Mouse (Mus musculus): ENCODE results near the gene Ranbp3. TPM values are rescaled to one million over a fixed set of nuclear protein-coding genes. Genes with fewer than 3 reads are reported as not detected.

Gene Ranbp3
- polyA plus RNA-seq, 1 experiment from 2014 or later: 119 TPM

GRCm38 (mm10) chr17:56744173-56744572, 71.1 kb downstream of the Ranbp3 start:
- ATAC-seq (ENCODE audit: insufficient read depth, low FRiP score, low TSS enrichment) (no peak), DNase-seq (ENCODE audit: low spot score) (no peak)

GRCm38 (mm10) chr17:56751404-56752072, 78.4 kb downstream of the Ranbp3 start:
- WGBS: 27% methylated on average over 65 of the region's 71 CpGs
- H3K4me3 ChIP-seq (ENCODE audit: low read depth, low read length): peak overlapping the region; percentile 16; the same call in 1 of the 2 replicates
- ATAC-seq (ENCODE audit: insufficient read depth, low FRiP score, low TSS enrichment) (peak; percentile 56; the same call in 1 of the 2 replicates), DNase-seq (ENCODE audit: low spot score) (peak; percentile 83)
- H3K36me3 ChIP-seq (ENCODE audit: control insufficient read depth, insufficient read depth, low read length): no peaks in the 10 kb centered on the region
- H3K27ac ChIP-seq (ENCODE audit: low read depth, low read length): no peak overlapping the region
- peaks cover 55% of the 10 kb centered on the region for H3K27me3 ChIP-seq (ENCODE audit: control insufficient read depth, insufficient read depth, low read length)
- H3K9me3 ChIP-seq (ENCODE audit: control insufficient read depth, low read length): no peaks in the 10 kb centered on the region
- H3K4me2 ChIP-seq (ENCODE audit: low read depth): peak overlapping the region; percentile 27
- no peak overlapping the region; the same call in 1 of the 2 replicates for H3K9ac ChIP-seq (ENCODE audit: low read length)
- no peaks in the 10 kb centered on the region for H3K4me1 ChIP-seq (ENCODE audit: control insufficient read depth, insufficient read depth, low read length)

More at GRCm38 (mm10) chr17:56744173-56744572, 71.1 kb downstream of the Ranbp3 start:
- H3K4me3 ChIP-seq (ENCODE audit: low read depth, low read length): no peak overlapping the region
- H3K27me3 ChIP-seq (ENCODE audit: control insufficient read depth, insufficient read depth, low read length): no peaks in the 10 kb centered on the region
- H3K27ac ChIP-seq (ENCODE audit: low read depth, low read length): no peak overlapping the region
- no peak overlapping the region for H3K9ac ChIP-seq (ENCODE audit: low read length)
- no peaks in the 10 kb centered on the region for H3K4me1 ChIP-seq (ENCODE audit: control insufficient read depth, insufficient read depth, low read length)
- H3K4me2 ChIP-seq (ENCODE audit: low read depth): no peak overlapping the region
- H3K9me3 ChIP-seq (ENCODE audit: control insufficient read depth, low read length): no peaks in the 10 kb centered on the region
- no peaks in the 10 kb centered on the region for H3K36me3 ChIP-seq (ENCODE audit: control insufficient read depth, insufficient read depth, low read length)
- WGBS: 72% methylated on average over 5 of the region's 5 CpGs

GRCm38 (mm10) chr17:56753452-56753851, 80.4 kb downstream of the Ranbp3 start:
- no peak for ATAC-seq (ENCODE audit: insufficient read depth, low FRiP score, low TSS enrichment)
- Histone ChIP-seq H3K27me3 (ENCODE audit: control insufficient read depth, insufficient read depth, low read length) (peaks cover 67% of the 10 kb centered on the region), H3K4me2 (ENCODE audit: low read depth) (no peak overlapping the region), H3K9me3 (ENCODE audit: control insufficient read depth, low read length) (no peaks in the 10 kb centered on the region), H3K36me3 (ENCODE audit: control insufficient read depth, insufficient read depth, low read length) (no peaks in the 10 kb centered on the region), H3K9ac (ENCODE audit: low read length) (no peak overlapping the region), H3K4me1 (ENCODE audit: control insufficient read depth, insufficient read depth, low read length) (peaks cover 11% of the 10 kb centered on the region), H3K4me3 (ENCODE audit: low read depth, low read length) (no peak overlapping the region), H3K27ac (ENCODE audit: low read depth, low read length) (no peak overlapping the region)
- DNase-seq (ENCODE audit: low spot score): no peak
- WGBS: 21% methylated on average over 15 of the region's 15 CpGs

- Histone ChIP-seq H3K9me3 (ENCODE audit: control insufficient read depth, low read length) (no peaks in the 10 kb centered on the region), H3K4me3 (ENCODE audit: low read depth, low read length) (no peak overlapping the region), H3K27ac (ENCODE audit: low read depth, low read length) (no peak overlapping the region), H3K27me3 (ENCODE audit: control insufficient read depth, insufficient read depth, low read length) (peaks cover 67% of the 10 kb centered on the region), H3K9ac (ENCODE audit: low read length) (no peak overlapping the region), H3K4me2 (ENCODE audit: low read depth) (no peak overlapping the region), H3K36me3 (ENCODE audit: control insufficient read depth, insufficient read depth, low read length) (no peaks in the 10 kb centered on the region), H3K4me1 (ENCODE audit: control insufficient read depth, insufficient read depth, low read length) (peaks cover 11% of the 10 kb centered on the region)
- no peak for ATAC-seq (ENCODE audit: insufficient read depth, low FRiP score, low TSS enrichment)
- DNase-seq (ENCODE audit: low spot score): no peak
- 16% methylated on average over 35 of the region's 36 CpGs for WGBS
Measured at GRCm38 (mm10) chr17:56754271-56755185, 81.4 kb downstream of the Ranbp3 start.

- peaks cover 11% of the 10 kb centered on the region for H3K4me1 ChIP-seq (ENCODE audit: control insufficient read depth, insufficient read depth, low read length)
- under 1% methylated on average over 38 of the region's 51 CpGs for WGBS
- no peak for DNase-seq (ENCODE audit: low spot score)
- H3K27ac ChIP-seq (ENCODE audit: low read depth, low read length): no peak overlapping the region
- H3K9me3 ChIP-seq (ENCODE audit: control insufficient read depth, low read length): no peaks in the 10 kb centered on the region
- peaks cover 59% of the 10 kb centered on the region for H3K27me3 ChIP-seq (ENCODE audit: control insufficient read depth, insufficient read depth, low read length)
- H3K4me3 ChIP-seq (ENCODE audit: low read depth, low read length): peak overlapping the region; percentile 40
- peak; percentile 13; the same call in 1 of the 2 replicates for ATAC-seq (ENCODE audit: insufficient read depth, low FRiP score, low TSS enrichment)
- H3K9ac ChIP-seq (ENCODE audit: low read length): peak overlapping the region; percentile 53
- H3K4me2 ChIP-seq (ENCODE audit: low read depth): peak overlapping the region; percentile 79
- no peaks in the 10 kb centered on the region for H3K36me3 ChIP-seq (ENCODE audit: control insufficient read depth, insufficient read depth, low read length)
Measured at GRCm38 (mm10) chr17:56756703-56757399, 83.8 kb downstream of the Ranbp3 start.

- H3K4me1 ChIP-seq (ENCODE audit: control insufficient read depth, insufficient read depth, low read length): peaks cover 14% of the 10 kb centered on the region
- H3K4me3 ChIP-seq (ENCODE audit: low read depth, low read length): peak within 1 kb of the TSS; percentile 40
- peak within 1 kb of the TSS; percentile 53 for H3K9ac ChIP-seq (ENCODE audit: low read length)
- peak within 1 kb of the TSS; percentile 79 for H3K4me2 ChIP-seq (ENCODE audit: low read depth)
- under 1% methylated on average over 36 of the region's 48 CpGs for WGBS
- no peaks in the 10 kb centered on the region for H3K36me3 ChIP-seq (ENCODE audit: control insufficient read depth, insufficient read depth, low read length)
- peak; percentile 53; the same call in 1 of the 2 replicates for ATAC-seq (ENCODE audit: insufficient read depth, low FRiP score, low TSS enrichment)
- peak; percentile 86 for DNase-seq (ENCODE audit: low spot score)
- H3K9me3 ChIP-seq (ENCODE audit: control insufficient read depth, low read length): no peaks in the 10 kb centered on the region
- no peak within 1 kb of the TSS for H3K27ac ChIP-seq (ENCODE audit: low read depth, low read length)
- H3K27me3 ChIP-seq (ENCODE audit: control insufficient read depth, insufficient read depth, low read length): peaks cover 52% of the 10 kb centered on the region
Measured at GRCm38 (mm10) chr17:56757416-56758123, 84.5 kb downstream of the Ranbp3 start, which contains the start of gene Nrtn. TSS of gene Nrtn (minus strand) at chr17:56757530.

- Histone ChIP-seq H3K27ac (ENCODE audit: low read depth, low read length) (no peak overlapping the region), H3K4me3 (ENCODE audit: low read depth, low read length) (no peak overlapping the region), H3K9ac (ENCODE audit: low read length) (no peak overlapping the region), H3K36me3 (ENCODE audit: control insufficient read depth, insufficient read depth, low read length) (no peaks in the 10 kb centered on the region), H3K9me3 (ENCODE audit: control insufficient read depth, low read length) (no peaks in the 10 kb centered on the region), H3K27me3 (ENCODE audit: control insufficient read depth, insufficient read depth, low read length) (peaks cover 47% of the 10 kb centered on the region), H3K4me1 (ENCODE audit: control insufficient read depth, insufficient read depth, low read length) (peaks cover 14% of the 10 kb centered on the region), H3K4me2 (ENCODE audit: low read depth) (no peak overlapping the region)
- 7% methylated on average over 12 of the region's 12 CpGs for WGBS
- peak; percentile 65 for DNase-seq (ENCODE audit: low spot score)
- no peak for ATAC-seq (ENCODE audit: insufficient read depth, low FRiP score, low TSS enrichment)
Measured at GRCm38 (mm10) chr17:56758132-56758531, 85.0 kb downstream of the Ranbp3 start.

GRCm38 (mm10) chr17:56759261-56759660, 86.2 kb downstream of the Ranbp3 start:
- DNase-seq (ENCODE audit: low spot score) (no peak), ATAC-seq (ENCODE audit: insufficient read depth, low FRiP score, low TSS enrichment) (no peak)
- 31% methylated on average over 7 of the region's 7 CpGs for WGBS
- Histone ChIP-seq H3K9ac (ENCODE audit: low read length) (no peak overlapping the region), H3K4me3 (ENCODE audit: low read depth, low read length) (no peak overlapping the region), H3K27ac (ENCODE audit: low read depth, low read length) (no peak overlapping the region), H3K27me3 (ENCODE audit: control insufficient read depth, insufficient read depth, low read length) (peaks cover 35% of the 10 kb centered on the region), H3K4me2 (ENCODE audit: low read depth) (no peak overlapping the region), H3K9me3 (ENCODE audit: control insufficient read depth, low read length) (no peaks in the 10 kb centered on the region), H3K4me1 (ENCODE audit: control insufficient read depth, insufficient read depth, low read length) (peaks cover 14% of the 10 kb centered on the region), H3K36me3 (ENCODE audit: control insufficient read depth, insufficient read depth, low read length) (no peaks in the 10 kb centered on the region)
